Mouse (Mus musculus) T-helper 1 cell (primary cell): ENCODE results near the gene Dctn1.

Experiments
- in situ Hi-C: fragments of 300-600 bp; cut with MboI, MseI; formaldehyde crosslinking; loops from one replicate; pipeline ENCODE4 v1.15.1; 2025; ENCODE audit warnings: high pct_unique_total_duplicates

Dctn1 gene

DNA sequence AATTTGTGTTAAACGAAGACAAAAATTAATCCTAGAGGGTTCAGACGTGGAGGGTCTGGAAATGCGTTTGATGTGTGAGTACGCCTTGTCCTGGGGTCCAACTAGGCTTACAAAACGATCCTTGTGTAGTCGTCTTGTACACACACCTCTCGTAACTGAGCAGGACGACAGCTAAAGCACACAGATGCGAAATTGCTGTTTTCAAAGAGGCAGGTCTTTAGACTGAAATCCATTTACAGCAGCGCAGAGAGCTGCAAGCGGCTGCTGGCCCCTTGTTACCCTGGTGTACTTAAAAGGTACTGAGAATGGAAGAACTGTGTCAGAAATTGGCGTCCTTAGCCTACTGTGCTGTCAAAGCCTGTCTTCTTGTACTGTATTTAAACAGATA, 517 bp downstream of the Dctn1 start:
- in situ Hi-C loops = no loop called here

DNA sequence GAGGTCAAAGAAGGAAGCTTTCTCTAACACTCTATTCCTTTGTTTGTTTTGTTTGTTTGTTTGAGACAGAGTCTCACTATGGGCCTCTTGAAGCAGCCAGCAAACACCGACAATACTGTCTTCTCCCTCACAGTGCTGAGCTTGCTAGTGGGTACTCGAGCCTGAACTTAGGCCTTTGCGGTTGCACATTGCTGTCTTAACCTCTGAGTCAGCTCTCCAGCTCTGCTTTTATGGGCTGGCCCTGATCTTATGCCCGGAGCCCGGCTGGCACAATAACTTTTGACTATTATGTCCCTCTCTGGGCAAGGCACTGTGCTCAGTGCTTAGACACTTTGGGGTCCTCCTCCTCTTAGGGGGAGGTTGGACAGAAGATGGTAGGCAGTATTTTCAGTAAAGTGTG, 4.2 kb downstream of the Dctn1 start:
- in situ Hi-C loops = no loop called here

DNA sequence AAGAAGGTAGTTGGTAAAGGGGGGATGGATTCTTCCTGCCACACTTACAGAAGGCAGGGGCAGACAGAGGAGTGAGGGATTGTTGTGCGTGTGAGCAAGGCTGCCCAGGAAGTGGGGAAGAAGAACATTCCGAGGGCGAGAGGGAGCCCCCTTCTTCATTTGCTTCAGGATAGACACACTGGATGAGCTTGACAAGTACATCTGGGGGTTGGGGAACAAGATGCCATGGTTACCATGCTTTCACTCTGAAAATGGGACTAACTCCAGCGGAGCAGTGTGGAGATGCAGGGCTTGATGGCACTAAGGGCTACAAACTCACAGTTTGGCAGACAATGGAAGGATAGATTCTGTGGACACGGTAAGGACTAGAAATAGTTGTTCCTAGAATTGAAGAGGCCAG, 5.3 kb downstream of the Dctn1 start:
- in situ Hi-C loops = no loop called here

DNA sequence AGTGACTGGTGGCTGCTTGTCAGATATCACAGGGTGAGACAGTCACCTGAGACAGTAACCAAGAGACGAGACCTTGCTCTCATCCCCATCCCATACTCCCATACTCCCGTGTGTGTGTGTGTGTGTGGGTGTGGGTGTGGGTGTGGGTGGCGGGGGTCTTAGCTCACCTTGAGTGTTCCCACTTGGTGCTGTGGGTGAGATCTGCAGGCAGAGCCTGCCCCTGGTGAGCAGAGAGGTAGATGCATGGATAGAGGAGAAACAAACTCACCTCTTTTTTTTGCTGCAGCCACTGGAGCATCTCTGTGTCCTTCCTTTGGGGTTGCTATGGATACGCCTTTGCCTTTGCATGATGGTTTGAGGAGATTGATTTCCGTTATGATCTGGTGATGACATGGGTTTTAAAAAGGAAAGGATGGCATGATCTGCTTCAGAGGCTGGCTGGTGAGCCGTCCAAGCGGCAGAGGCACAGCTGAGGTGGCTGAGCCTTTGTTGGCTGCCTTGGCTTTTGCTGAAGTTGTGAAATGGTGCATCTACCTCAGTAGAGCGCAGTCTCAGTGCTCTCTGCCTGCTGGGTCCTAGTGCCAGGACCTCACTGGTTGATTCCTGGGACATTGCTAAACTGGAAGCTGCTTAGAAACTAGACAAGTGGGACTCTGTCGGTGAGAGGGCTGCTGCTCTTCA, 6.7 kb downstream of the Dctn1 start:
- in situ Hi-C loops = no loop called here

DNA sequence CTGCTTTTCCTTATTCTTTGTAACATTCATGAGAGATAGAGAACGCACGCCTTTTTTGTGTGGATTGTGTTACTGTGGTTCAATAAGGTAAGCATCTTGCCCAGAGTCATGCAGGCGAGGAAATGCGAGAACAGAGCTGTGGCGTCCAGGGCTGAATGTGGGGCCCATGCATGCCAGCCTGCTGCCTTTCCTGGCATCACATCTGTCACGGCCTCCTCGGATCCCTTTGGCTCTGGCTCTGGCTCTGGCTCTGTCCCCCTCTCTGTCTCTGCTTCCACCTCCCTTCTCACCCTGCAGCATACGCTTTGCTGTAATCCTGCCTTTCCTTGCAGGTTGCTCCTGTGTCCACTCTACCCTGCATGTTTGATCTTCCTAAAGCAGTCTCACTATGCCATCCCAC, 10.3 kb downstream of the Dctn1 start:
- in situ Hi-C loops = no loop called here

DNA sequence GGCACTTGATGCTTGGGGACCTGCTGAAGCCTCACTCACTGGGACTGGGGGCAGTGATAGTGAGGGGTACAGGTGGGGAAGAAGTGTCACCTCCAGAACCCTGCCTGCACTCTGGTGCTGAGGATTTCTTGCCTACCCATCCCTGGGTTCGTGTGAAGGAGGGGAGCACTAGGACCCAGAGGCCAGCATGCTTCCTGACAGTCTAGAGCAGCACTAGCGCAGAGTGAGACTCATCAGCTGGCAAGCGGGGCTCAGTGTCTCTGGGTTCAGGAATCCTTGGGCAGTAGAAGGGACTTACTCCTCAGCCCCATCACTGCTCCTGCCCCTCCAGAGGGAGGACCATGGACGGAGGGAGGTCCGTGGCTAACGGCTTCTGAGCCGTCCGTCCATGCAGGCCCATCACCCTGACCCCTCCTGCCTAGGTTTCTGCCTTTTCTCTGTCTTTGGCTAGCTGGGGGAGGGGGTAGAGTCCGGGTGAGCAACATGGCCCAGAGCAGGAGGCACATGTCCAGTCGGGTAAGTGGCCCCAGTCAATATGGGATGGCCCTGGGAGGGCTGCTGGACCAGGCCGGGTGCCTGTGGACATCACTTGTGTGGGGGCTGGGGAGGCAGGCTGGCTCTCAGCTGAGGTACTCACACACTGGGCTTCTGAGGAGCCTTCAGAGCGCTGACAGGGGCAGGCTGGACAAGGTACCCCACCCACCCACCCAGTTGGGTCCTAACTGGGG, 13.8 kb downstream of the Dctn1 start:
- in situ Hi-C loops = no loop called here

DNA sequence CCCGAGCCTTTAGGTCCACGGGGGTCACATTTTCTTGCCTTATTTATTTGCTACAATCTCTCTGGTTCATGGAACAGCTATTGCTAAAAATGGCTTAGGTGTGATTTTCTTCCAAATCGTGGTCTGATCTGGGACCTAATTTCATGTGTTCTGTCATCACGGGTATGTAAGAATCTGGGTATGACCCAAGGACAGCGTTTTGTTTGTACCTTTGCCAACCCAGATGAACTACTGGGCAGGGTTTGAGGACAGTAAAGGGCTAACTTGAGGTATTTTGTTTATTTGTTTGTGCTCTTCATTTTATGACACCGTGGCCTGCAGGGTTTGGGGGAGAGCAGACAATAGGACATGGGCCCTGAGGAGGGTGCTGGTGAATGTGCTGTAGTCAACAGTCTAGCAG, 14.9 kb downstream of the Dctn1 start:
- in situ Hi-C loops = no loop called here

DNA sequence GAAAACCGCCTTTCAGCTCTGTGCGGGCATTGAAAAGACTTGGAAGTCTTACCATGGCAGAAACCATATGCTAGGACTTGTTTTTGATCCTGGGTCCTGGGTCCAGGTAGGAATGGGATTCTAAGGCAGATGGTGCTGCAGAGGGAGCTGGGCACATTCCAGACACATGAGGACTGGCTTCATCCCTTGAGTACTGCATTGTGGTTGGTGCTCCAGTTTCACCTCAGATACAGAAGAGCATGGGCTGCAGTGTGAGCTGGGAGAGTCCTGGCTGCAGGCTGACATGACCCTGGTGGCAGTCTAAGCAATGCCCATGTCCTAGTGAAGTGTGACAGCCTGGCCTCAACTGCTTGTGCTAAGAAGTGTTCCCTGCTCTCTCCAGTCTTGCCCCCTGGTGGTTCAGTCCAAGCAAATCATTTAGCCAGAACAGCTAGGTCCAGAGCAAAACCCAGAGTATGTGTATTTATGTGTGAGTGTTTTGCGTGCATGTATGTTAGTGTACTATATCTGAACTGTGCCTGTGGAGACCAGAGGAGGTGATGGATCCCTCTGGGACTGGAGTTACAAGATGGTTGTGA, 19.2 kb downstream of the Dctn1 start:
- in situ Hi-C loops = no loop called here

DNA sequence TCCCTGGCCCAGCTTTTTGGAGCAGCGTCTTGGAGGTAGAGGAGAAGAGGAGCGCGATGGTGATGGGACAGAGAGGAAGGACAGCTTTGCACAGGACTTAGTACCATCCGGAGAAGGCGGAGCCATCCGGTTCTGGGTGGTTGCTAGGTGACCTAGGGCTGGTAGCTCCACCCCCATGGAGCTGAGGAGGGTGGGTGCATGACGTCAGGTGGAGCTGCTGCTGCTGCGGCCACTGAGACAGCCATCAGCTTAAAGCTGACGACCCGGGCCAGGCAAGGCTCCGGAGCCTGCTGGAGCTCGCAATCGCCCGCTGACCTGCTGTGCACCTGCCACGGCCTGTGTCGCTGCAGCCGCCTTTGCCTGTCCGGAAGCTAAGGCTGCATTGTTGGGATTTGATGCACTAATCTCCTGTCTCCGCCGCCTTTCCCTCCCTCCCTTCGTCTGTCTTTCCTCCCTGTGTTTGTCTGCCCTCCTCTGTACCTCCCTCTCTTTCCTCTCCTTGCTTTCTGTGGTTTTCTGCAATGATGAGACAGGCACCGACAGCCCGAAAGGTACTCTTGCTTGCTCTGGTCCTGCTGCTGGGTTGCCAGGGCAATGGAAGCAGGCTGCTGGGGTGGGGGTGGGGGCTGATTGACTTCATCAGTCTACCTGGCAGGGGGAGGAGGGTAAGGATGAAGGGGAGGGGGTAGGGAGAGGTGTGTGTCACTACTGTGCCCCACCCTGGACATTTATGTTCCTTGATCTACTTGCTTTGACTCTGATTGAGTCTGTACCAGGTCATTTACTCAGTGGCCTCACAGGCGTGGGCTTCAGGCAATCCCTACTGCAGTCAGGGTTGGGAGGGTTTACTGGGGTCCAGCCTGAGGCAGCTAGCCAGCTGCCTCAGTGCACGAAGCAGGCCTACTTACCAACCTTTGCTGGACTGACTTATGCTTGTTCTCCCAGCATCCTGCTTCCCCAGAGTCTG, 20.5 kb downstream of the Dctn1 start:
- in situ Hi-C loops = no loop called here

DNA sequence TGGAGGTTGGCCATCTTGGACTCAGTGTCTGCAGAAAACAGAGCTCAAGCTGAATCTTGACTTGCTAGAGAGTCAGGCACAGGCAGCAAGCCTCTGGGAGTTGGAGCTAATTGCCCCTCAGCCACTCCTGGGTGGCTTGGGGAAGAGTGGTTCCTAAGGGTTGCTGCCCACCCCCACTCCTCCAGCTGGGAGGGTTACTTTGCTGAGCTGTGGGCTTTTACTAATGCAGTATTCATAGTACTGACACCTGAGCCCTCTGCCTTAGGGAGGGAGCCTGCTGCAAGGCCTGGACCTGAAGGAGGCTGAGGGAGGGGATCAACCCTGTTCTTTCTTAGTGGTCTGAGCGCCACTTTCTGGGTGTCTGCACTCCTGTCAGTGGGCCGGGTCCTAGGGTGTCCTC, 21.2 kb downstream of the Dctn1 start:
- in situ Hi-C loops = no loop called here

DNA sequence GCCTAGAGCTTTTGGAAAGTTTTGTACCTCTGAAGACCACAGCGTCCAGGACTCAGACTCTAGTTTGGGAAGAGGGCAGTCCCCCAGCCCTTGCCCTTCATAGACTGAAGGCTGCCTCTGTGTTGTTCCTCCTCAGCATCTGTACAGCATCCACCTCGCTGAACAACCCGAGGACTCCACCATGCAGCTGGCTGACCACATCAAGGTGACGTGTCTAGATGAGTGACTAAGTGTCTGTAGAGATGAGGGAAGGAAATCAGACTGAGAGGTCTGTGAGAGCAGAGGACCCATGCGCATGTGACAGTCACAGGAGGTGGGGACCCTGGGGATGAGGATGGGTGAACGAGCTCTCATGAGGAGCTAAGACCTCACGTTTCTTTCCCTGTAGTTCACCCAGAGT, 27.9 kb downstream of the Dctn1 start:
- in situ Hi-C loops = loop anchor here (10.0 kb wide), 1 partner anchor 341 kb away; the partner anchor contains the start of gene Actg2

DNA sequence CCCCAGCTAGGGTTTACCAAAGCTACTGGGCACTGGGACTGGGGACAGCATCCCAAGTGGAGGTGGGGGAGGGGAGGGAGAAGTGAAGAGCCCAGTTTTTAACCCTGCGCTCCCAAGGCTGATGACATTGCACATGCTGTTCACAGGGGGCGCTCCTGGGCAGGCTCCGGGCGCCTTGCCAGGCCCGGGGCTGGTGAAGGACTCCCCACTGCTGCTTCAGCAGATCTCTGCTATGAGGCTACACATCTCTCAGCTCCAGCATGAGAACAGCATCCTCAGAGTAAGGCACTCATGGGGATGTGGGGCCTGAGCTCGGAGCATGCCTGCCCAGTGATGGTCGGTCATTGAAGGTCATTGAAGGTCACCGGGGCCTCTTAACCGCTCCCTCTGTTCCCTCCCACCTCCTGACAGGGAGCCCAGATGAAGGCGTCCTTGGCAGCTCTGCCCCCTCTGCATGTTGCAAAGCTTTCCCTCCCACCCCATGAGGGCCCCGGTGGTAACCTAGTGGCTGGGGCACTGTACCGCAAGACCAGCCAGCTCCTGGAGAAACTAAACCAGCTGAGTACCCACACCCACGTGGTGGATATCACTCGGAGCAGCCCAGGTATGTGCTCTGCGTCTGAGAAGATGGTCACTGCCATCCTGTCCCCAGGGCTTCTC, 31.8 kb downstream of the Dctn1 start:
- in situ Hi-C loops = loop anchor here (10.0 kb wide), 1 partner anchor 337 kb away; the partner anchor contains the start of gene Actg2

DNA sequence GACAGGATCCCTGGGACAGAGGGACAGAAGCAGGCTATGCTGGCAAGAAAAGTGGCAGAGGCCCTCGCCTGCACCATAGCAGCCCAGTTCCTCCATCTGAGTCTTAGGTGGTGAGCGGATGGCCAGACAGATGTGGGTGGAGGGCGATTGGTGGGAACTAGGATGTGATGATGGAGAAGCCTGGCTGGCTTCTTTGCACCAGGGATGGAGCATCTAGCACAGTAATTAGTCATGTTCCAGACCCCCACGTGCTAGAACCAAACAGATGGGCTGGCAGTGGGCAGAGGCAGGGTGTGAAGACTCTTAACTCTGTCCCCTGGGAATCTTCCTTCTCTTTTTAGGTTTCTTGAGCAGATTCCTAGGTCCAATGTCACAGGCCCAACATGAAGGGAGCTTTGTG, 37.6 kb downstream of the Dctn1 start:
- in situ Hi-C loops = no loop called here

DNA sequence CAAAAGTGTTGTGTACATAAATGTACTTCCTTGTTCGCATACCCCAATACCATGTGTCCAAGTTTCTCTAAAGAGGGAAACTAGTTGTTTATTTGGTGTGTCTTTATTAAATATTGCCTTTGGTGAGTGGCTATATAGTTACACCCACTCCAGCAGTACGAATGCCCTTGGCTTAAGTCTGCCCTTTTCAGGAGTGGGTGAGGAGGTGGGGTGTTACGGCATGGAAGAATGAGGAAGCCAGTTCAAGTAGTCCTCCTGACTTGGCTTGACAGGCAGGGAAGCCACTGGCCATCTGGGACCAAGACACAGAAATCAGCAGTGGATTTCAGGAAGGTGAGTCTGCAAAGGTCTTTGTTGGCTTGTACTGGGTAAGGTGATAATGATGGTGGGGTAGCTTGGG, 40.1 kb downstream of the Dctn1 start:
- in situ Hi-C loops = no loop called here

DNA sequence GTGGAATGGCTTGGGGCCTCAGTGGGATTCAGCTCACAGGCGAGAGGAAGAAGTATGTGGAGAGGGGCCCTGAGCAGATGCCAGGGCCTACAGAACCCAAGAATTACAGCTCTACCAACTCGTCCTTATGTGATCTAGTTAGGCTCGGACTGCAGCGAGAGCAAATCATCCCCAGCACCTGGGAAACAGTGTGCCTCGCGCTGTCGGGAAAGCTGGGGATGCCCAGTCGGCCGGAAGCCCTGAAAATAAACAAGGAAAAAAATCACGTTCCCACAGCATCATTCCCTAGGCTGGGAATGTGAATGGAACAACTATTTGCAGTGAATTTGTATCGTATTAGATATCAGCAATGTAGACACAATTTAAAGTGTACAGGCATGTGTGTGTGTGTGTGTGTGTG, 40.6 kb downstream of the Dctn1 start:
- in situ Hi-C loops = no loop called here

DNA sequence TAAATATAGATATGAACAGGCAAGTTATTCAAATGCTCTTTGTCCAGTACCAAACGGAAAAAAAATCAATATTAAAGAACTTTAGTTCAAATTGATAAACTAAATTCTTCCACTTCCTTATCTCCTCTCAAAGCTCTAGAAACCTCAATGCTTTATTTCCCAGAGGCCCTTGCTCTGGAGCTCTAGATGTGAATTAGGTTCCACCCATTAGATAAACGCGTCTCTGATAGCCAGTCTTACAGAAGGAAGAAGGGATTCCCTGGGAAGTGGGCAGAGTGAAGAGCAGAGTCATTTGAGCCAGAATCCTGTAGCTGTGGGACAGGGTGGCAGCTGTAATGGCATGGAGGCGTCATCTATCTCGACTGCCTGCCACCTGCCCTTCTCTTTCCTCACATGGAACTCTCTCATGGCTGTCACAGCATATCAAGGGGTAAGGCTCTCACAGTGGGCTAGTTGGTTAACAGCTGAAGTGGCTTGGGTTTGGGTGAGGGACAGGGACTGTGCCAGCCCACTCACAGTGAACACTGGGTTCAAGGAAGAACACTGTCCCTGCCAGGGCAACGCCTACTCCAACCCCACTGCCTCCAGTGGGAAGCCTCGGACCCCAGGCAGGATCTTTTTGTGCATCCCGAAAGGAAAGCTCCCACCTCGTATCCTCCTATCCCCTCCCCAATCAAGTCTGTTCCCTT, 41.8 kb downstream of the Dctn1 start:
- in situ Hi-C loops = no loop called here

DNA sequence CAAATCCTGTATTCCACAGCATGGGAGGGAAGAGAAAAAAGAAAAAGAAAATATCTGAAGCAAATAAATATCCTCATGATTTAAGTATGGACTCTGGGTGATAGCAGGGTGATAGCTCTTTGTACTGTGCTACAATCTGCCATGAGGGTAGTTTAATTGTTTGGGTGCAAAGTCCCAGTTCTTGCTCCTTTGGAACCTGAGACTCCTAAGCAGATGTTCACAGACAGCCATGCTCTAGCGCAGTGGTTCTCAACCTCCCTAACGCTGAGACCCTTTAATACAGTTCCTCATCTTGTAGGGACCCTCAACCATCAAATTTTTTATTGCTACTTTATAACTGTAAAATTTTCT, 42.3 kb downstream of the Dctn1 start:
- in situ Hi-C loops = no loop called here

DNA sequence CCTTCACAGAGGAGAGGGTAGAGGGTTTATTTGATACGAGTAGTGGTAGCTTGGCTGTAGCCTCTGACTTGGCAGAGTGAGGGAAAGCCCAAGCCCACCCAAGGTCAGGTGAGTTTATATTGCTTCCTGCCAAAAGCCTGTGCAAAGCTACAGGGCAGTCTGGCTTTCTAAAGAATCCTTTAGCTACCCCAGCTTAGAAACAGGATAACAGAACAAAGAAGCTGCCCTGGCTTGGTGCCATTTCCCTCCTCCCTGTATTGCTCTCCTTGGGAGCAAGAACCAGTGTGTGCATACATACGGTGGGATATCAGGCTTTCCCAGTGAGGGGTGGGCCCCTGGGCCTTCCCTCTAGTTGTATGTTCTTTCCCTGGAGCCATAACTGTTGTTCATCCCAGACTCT, 44.8 kb downstream of the Dctn1 start:
- in situ Hi-C loops = no loop called here

DNA sequence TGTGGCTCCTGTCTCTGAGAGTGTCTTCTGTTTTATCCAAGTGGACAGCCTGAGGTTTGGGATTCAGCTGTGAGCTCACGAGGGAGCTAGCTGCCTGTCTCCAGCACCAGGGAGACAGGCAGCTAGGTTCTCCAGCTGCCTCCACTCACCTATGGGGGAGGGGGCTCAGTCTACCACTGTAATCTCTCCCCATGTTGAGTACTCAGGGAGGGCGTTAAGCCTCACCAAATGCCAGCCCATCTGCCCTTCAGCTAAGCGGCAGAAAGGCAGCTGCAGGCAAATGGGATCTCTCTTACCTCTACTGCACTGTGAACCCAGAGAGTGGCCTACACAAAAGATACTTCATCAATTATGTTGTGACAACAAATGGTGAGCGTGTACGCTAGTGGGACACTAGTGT, 45.8 kb downstream of the Dctn1 start:
- in situ Hi-C loops = no loop called here

DNA sequence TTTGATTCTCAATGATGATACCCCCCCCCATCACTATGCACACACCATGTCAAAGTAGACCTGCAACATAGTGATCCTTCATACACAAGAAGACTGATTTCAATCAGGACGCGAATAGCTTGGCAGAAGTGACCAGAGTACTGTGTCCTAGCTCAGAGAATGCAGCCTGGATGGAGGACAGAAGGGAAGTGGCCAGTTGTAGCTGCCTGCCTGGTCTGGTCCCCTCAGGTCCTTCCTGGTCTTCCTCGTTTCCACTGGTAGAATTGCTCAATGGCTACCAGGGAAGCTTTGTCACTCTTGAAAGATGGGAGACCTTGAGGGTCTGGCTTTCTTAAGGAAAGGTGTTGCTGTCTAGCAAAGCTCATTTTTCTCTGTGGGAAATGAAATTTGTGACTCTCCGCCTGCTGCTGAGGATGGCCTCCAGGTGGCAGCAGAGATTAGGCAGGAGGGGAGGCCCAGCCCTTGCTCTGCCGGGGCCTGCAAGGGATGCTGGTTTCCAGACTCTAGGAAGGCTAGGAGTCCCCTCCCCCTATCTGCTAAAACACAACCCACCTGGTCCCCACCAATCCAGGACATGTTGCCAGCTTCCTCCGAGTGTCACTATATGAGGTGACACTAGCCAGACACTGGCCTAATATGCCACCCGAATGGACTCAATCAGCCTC, 49.4 kb downstream of the Dctn1 start:
- in situ Hi-C loops = no loop called here
